ENCODE assay signal across 8 mouse cellular contexts in the genomic region with DNA sequence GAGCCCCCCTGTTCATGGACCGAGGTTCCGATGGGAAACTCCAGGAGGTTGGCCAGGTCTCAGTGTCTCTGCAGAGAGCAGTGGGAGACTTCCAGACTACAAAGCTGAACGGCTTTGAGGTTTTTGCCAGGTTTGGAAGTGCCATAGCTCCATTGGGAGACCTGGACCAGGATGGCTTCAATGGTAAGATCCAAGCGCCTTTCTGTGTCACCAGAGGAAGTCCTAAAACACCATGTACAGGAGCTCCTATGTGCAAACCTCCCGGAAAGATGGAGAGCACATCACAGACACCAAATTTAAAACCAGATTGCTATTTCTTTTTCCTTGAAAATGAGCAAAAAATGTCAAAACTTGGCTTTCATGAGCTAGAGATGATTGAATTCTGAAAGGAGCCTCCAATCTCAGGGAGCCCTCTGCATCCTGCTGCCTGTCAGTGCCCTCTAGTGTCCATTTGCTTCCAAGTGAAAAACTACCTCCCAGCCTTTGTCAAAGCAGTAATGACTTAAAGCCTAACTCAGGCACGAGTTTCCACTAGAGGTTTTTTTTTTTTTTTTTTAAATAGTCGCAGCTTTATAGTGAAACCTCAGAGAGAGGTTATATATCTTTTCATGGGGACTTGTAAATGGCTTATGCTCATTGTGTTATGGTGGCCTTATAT. TPM values are rescaled to one million over a fixed set of nuclear protein-coding genes. Genes with fewer than 3 reads are reported as not detected.
DNase-seq lines count a peak whose midpoint lies in the region; ATAC-seq and TF ChIP-seq lines count a peak whose summit lies in the region.

No protein-coding gene starts in this region.

- no peaks in the 10 kb centered on the region for H3K9me3 ChIP-seq in CH12.LX (replicated peaks; ENCODE audit: low read length)
- no peaks in the 10 kb centered on the region for H3K9me3 ChIP-seq in forebrain, embryonic 14.5 days (replicated peaks; ENCODE audit: control insufficient read depth, low read length)
- no peaks in the 10 kb centered on the region for H3K9me3 ChIP-seq in hindbrain, postnatal 0 days (ENCODE audit: low read length)

- peaks cover 28 to 71% of the 10 kb centered on the region in 2 experiments for H3K36me3 ChIP-seq in CH12.LX (replicated peaks in 1 of 2; ENCODE audit: control insufficient read depth in 1 of 2, insufficient read depth in 1 of 2, low read length in 1 of 2)
- 0 out of 2 replicates have a peak, but pooled peaks cover 3% of the 10 kb centered on the region for H3K36me3 ChIP-seq in forebrain, embryonic 14.5 days (ENCODE audit: control insufficient read depth, insufficient read depth, low read length)
- no peaks in the 10 kb centered on the region for H3K36me3 ChIP-seq in hindbrain, postnatal 0 days (ENCODE audit: insufficient read depth, low read length)

- DNase-seq in A20 (ENCODE audit: low read depth, low spot score) (peak; percentile 70), CH12.LX (ENCODE audit: extremely low read depth) (peak; percentile 70)
- DNase-seq in c-Kit-positive CD71-negative TER-119-negative erythroid progenitor cells, embryonic 14.5 days (ENCODE audit: low read depth), result peak; percentile 35
- peak; percentile 80 for DNase-seq in forebrain, embryonic 14.5 days (ENCODE audit: low spot score)
- peak; percentile 81 for DNase-seq in hindbrain, postnatal 0 days (ENCODE audit: low spot score)
- peak; percentile 62 to 65 for DNase-seq in left cerebral cortex, adult 18-20 months (ENCODE audit: low spot score in 2 of 2)
- DNase-seq in retina, embryonic 14.5 days (ENCODE audit: low spot score), result peak; percentile 83
- DNase-seq in ovary, postnatal 10 days (ENCODE audit: low spot score), result no peak

- no peaks in the 10 kb centered on the region for H3K79me2 ChIP-seq in CH12.LX (replicated peaks; ENCODE audit: control insufficient read depth, extremely low read depth, insufficient read depth, poor library complexity, severe bottlenecking)

- H3K4me2 ChIP-seq in CH12.LX (ENCODE audit: insufficient read depth, low read depth, poor library complexity, severe bottlenecking), result no peak overlapping the region
- H3K4me2 ChIP-seq in forebrain, embryonic 14.5 days (ENCODE audit: low read length), result no peak overlapping the region
- no peak overlapping the region for H3K4me2 ChIP-seq in hindbrain, postnatal 0 days (ENCODE audit: low read depth, low read length)

- peak; percentile 98 for TF ChIP-seq RAD21 in CH12.LX (IDR thresholded peaks at IDR 0.05; ENCODE audit: low read depth, low read length)

- peak; percentile 31 to 95; a peak in 3 of 4 replicates for TF ChIP-seq CTCF in CH12.LX (conservative IDR thresholded peaks at IDR 0.05 in 1 of 2, IDR thresholded peaks at IDR 0.05 in 1 of 2; ENCODE audit: low read depth in 2 of 2, low read length in 2 of 2)
- TF ChIP-seq CTCF in hindbrain, postnatal 0 days (IDR thresholded peaks at IDR 0.05; ENCODE audit: low read depth), result peak; percentile 84

- 62% methylated on average over 7 of the region's 7 CpGs for WGBS in forebrain, embryonic 14.5 days
- WGBS in hindbrain, postnatal 0 days, result 59% methylated on average over 7 of the region's 7 CpGs

- no peak for TF ChIP-seq EP300 in CH12.LX (IDR thresholded peaks at IDR 0.05; ENCODE audit: low read length)

- no peak for TF ChIP-seq POLR2A in CH12.LX (IDR thresholded peaks at IDR 0.05; ENCODE audit: low read depth, low read length)

- no peak overlapping the region for H3K4me3 ChIP-seq in CH12.LX (replicated peaks in 1 of 3; ENCODE audit: low read depth in 2 of 3, low read length in 2 of 3, poor library complexity in 1 of 3)
- no peak overlapping the region for H3K4me3 ChIP-seq in forebrain, embryonic 14.5 days (ENCODE audit: low read depth, low read length)
- H3K4me3 ChIP-seq in hindbrain, postnatal 0 days (ENCODE audit: low read length), result no peak overlapping the region

- ATAC-seq in forebrain, embryonic 14.5 days, result peak; percentile 72
- ATAC-seq in hindbrain, postnatal 0 days, result peak; percentile 71

- peaks cover 3 to 22% of the 10 kb centered on the region in 2 experiments; a peak in 2 of 4 replicates for H3K4me1 ChIP-seq in CH12.LX (ENCODE audit: control insufficient read depth in 1 of 2, insufficient read depth in 2 of 2)
- no peaks in the 10 kb centered on the region for H3K4me1 ChIP-seq in forebrain, embryonic 14.5 days (ENCODE audit: control insufficient read depth, insufficient read depth, low read length)
- H3K4me1 ChIP-seq in hindbrain, postnatal 0 days (ENCODE audit: insufficient read depth, low read length), result no peaks in the 10 kb centered on the region

- in situ Hi-C loops in CH12.LX (cut with MboI; ENCODE audit: low pct_ligation_motif_present, low pct_unique_long_range_greater_than_20kb, low sequenced_read_pairs), result no loop called here

- dilution Hi-C loops in CH12.LX (cut with MboI; ENCODE audit: extremely low pct_ligation_motif_present, extremely low pct_unique_long_range_greater_than_20kb, low sequenced_read_pairs), result no loop called here

- H3K27ac ChIP-seq in CH12.LX (ENCODE audit: insufficient read depth, low read depth), result no peak overlapping the region
- H3K27ac ChIP-seq in forebrain, embryonic 14.5 days (ENCODE audit: low read depth, low read length), result no peak overlapping the region
- no peak overlapping the region for H3K27ac ChIP-seq in hindbrain, postnatal 0 days

- no peaks in the 10 kb centered on the region for H3K27me3 ChIP-seq in CH12.LX (replicated peaks)
- H3K27me3 ChIP-seq in forebrain, embryonic 14.5 days (replicated peaks; ENCODE audit: control insufficient read depth, insufficient read depth, low read length), result no peaks in the 10 kb centered on the region
- no peaks in the 10 kb centered on the region for H3K27me3 ChIP-seq in hindbrain, postnatal 0 days (ENCODE audit: insufficient read depth, low read length)

- no peak overlapping the region for H3K9ac ChIP-seq in CH12.LX (ENCODE audit: insufficient read depth, low read depth)
- H3K9ac ChIP-seq in forebrain, embryonic 14.5 days (ENCODE audit: low read length), result no peak overlapping the region
- H3K9ac ChIP-seq in hindbrain, postnatal 0 days (replicated peaks; ENCODE audit: low read length), result no peak overlapping the region

TF ChIP-seq in CH12.LX, 34 proteins besides CTCF, POLR2A, EP300 and RAD21:
- 0 out of 2 replicates have a peak, but pooled peaks have one; percentile 16 for TF ChIP-seq MAX (IDR thresholded peaks at IDR 0.05; ENCODE audit: low read length)
- TF ChIP-seq ETS1 (conservative IDR thresholded peaks at IDR 0.05; ENCODE audit: low read depth, low read length), result no peak
- 0 out of 2 replicates have a peak, but pooled peaks have one; percentile 28 for TF ChIP-seq JUND (conservative IDR thresholded peaks at IDR 0.05; ENCODE audit: low read depth, low read length)
- TF ChIP-seq MAZ (IDR thresholded peaks at IDR 0.05; ENCODE audit: low read depth, low read length), result no peak
- peak; percentile 33; the same call in 1 of the 2 replicates for TF ChIP-seq IRF4 (IDR thresholded peaks at IDR 0.05; ENCODE audit: low read depth, low read length)
- TF ChIP-seq ZNF384 (IDR thresholded peaks at IDR 0.05; ENCODE audit: low read depth, low read length), result peak; percentile 81
- TF ChIP-seq ZC3H11A (IDR thresholded peaks at IDR 0.05; ENCODE audit: low read depth, low read length), result peak; percentile 84
- peak; percentile 95 for TF ChIP-seq SMC3 (IDR thresholded peaks at IDR 0.05; ENCODE audit: low read depth, low read length)
- no peak for TF ChIP-seq UBTF (IDR thresholded peaks at IDR 0.05; ENCODE audit: low read depth, low read length)

RNA-seq across cellular contexts. Expression of a gene that starts 41.2 kb away (rescaled TPM):
- total RNA-seq in CH12.LX (2012; rRNA removed), result 0.80 and 2.1 TPM in 2 replicates
- 0.69 and 0.72 TPM in 2 replicates for total RNA-seq in CH12.LX (2014; rRNA removed)
- polyA plus RNA-seq in CH12.LX (2012; ENCODE audit: insufficient read length, low read depth), result 0.76 and 0.77 TPM in 2 replicates
- polyA plus RNA-seq in forebrain, embryonic 14.5 days (2014; fragmentation: Nextera tagmentation; extraction: Ambion mirVana), result 55.9 and 66.5 TPM in 2 replicates
- 70.3 and 75.5 TPM in 2 replicates for total RNA-seq in hindbrain, postnatal 0 days (2014; rRNA removed)
- polyA plus RNA-seq in hindbrain, postnatal 0 days (2015; fragmentation: Nextera tagmentation; extraction: Ambion mirVana), result 69.0 and 72.1 TPM in 2 replicates
- total RNA-seq in left cerebral cortex, adult 18-20 months (2021), result 100 to 1,000 TPM; 206 to 215 TPM

RNA-seq across cellular contexts. Expression of a gene that starts 47.1 kb away (rescaled TPM):
- total RNA-seq in CH12.LX (2012; rRNA removed) (25.0 and 25.5 TPM in 2 replicates), CH12.LX (2014; rRNA removed) (16.2 and 16.7 TPM in 2 replicates)
- polyA plus RNA-seq in CH12.LX (2012; ENCODE audit: insufficient read length, low read depth), result 19.7 and 28.2 TPM in 2 replicates
- polyA plus RNA-seq in forebrain, embryonic 14.5 days (2014; fragmentation: Nextera tagmentation; extraction: Ambion mirVana), result 16.2 and 17.7 TPM in 2 replicates
- 47.4 and 54.0 TPM in 2 replicates for total RNA-seq in hindbrain, postnatal 0 days (2014; rRNA removed)
- 30.8 and 39.4 TPM in 2 replicates for polyA plus RNA-seq in hindbrain, postnatal 0 days (2015; fragmentation: Nextera tagmentation; extraction: Ambion mirVana)
- 100 to 1,000 TPM; 138 to 149 TPM for total RNA-seq in left cerebral cortex, adult 18-20 months (2021)

Comparison
In these comparisons a context has a peak if more than half of its experiments do, and no peak if none do; other contexts are left out.
1. RNA of a gene that starts 41.2 kb away (total RNA-seq): 206 to 215 TPM in left cerebral cortex, adult 18-20 months and 70.3 to 75.5 TPM in hindbrain, postnatal 0 days; 0.69 to 2.1 TPM in CH12.LX; every median in the first group is over 10 times any median in the second.